Mouse (Mus musculus): ENCODE results near the gene Catsperg2. TPM values are rescaled to one million over a fixed set of nuclear protein-coding genes. Genes with fewer than 3 reads are reported as not detected.
"Not testable (repeated sequence)": the region's sequence is repeated elsewhere in the genome, so short reads cannot be mapped to it uniquely, and the experiment has no call there.

Gene Catsperg2
- 0.06 and 0.10 TPM in 2 replicates for polyA plus RNA-seq (2016; fragmentation: Nextera tagmentation; extraction: Ambion mirVana)

DNA sequence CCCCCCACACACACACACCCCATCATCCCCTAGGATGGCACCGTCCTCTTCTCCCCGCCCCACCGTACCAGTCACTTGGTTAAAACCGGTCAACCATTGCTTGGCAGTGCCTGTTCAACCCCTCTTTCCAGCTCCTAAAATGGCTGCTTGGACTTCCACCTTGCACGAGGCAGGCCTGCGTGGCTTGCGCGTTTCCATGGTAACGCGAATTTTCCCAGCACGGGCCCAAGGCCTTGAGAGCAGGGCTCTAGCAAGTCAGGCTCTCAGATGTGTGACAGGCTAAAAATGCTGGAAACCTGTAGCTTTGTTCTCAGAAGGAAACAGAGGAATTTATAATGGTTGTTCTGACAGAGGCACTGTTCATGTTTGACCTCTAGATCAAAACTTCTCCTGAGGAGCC is at the start of gene Catsperg2:
Catsperg2 (minus strand) TSS at position 173 of the 400 bp plus-strand sequence.
- WGBS = 74% methylated on average over 11 of the region's 11 CpGs
- not testable (repeated sequence) for H3K4me2 ChIP-seq; H3K9ac ChIP-seq; H3K9me3 ChIP-seq; ATAC-seq (ENCODE audit: low FRiP score); H3K4me3 ChIP-seq (replicated peaks); H3K27ac ChIP-seq; H3K36me3 ChIP-seq (replicated peaks); H3K27me3 ChIP-seq; H3K4me1 ChIP-seq

DNA sequence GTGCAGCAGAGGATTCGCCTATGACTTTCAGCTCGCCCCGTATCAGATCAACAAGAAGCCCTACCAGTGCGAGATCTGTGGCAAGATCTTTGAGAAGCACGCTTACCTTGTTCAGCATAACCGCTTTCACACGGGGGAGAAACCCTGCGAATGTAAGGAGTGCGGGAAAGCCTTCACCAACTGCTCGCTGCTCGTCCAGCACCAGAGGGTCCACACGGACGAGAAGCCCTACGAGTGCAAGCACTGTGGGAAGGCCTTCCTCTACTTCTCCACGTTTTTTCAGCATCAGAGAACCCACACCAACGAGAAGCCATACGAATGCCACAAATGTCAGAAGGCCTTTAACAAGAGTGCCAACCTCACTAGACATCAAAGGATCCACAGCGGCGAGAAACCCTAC is 49.7 kb upstream of the Catsperg2 start:
- Histone ChIP-seq H3K27me3 (no peaks in the 10 kb centered on the region), H3K27ac (no peak overlapping the region), H3K36me3 (replicated peaks) (peaks cover 69% of the 10 kb centered on the region), H3K4me1 (no peaks in the 10 kb centered on the region), H3K4me3 (replicated peaks) (no peak overlapping the region), H3K4me2 (no peak overlapping the region), H3K9ac (no peak overlapping the region), H3K9me3 (no peaks in the 10 kb centered on the region)
- no peak for ATAC-seq (ENCODE audit: low FRiP score)
- 96% methylated on average over 19 of the region's 19 CpGs for WGBS

DNA sequence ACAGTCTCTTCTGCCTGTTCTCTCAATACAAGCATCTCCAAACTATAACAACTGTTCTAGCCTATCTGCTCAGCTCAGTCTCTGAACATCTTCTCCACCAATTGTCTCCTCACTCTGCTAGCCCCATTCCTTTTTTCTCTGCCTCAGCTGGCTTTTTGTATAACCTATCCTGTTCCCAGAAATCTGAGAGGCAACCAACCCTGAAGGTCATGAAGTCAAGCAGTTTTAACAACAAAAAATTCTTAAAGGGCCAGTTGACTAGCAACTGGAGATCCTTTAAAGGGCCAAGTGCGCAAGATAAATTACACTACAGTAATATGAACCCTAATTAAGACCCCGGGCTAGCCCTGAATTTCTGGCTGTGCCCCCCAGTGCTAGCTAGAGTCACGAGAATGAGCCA is 47.5 kb upstream of the Catsperg2 start:
- 94% methylated on average over 3 of the region's 3 CpGs for WGBS
- no peak for ATAC-seq (ENCODE audit: low FRiP score)
- Histone ChIP-seq H3K27me3 (no peaks in the 10 kb centered on the region), H3K27ac (no peak overlapping the region), H3K9me3 (no peaks in the 10 kb centered on the region), H3K4me2 (no peak overlapping the region), H3K4me3 (replicated peaks) (no peak overlapping the region), H3K36me3 (replicated peaks) (peaks cover 70% of the 10 kb centered on the region), H3K4me1 (peaks cover 6% of the 10 kb centered on the region), H3K9ac (no peak overlapping the region)

DNA sequence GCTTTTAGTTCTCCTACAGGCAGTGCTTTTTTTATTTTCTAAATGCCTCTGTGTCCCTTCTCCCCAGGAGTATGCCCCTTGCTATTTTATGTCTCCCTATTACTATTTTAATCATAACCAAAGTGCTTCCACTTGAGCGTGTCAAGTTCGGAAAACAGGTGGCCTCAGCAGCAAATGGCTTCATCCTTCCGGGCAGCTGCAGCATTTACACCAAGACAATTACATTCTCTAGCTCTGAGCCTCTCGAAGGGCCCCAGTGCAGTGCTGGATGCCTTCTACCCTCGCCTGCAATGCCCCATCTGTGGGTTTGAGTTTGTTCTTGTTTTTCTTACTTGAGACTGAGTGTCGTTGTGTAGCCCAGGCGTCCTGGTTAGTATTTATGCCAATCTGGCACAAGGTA is 46.7 kb upstream of the Catsperg2 start:
- H3K9ac ChIP-seq = no peak overlapping the region
- H3K4me3 ChIP-seq (replicated peaks) = no peak overlapping the region
- peaks cover 61% of the 10 kb centered on the region for H3K36me3 ChIP-seq (replicated peaks)
- no peak overlapping the region for H3K27ac ChIP-seq
- 89% methylated on average over 7 of the region's 7 CpGs for WGBS
- no peaks in the 10 kb centered on the region for H3K9me3 ChIP-seq
- H3K27me3 ChIP-seq = no peaks in the 10 kb centered on the region
- ATAC-seq (ENCODE audit: low FRiP score) = no peak
- H3K4me2 ChIP-seq = no peak overlapping the region
- H3K4me1 ChIP-seq = peaks cover 11% of the 10 kb centered on the region

DNA sequence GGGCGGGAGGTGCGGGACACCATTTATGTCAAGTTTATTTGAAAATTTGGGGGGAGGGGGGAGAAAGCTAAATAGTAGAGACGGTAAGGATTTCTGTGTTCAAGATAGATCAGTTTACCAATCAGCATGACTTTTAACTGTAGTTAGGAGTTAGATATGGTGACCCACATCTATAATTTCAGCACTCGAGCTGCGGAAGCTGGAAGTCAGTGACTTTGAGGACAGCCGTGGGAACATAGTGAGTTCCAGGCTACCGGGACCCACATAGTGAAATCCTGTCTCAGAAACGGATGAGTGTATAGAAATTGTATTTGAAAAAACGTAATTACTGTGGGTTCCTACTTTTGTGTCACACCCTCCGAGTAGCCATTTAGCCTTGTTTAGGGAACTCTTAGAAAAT is 42.1 kb upstream of the Catsperg2 start:
- ATAC-seq (ENCODE audit: low FRiP score) = no peak

DNA sequence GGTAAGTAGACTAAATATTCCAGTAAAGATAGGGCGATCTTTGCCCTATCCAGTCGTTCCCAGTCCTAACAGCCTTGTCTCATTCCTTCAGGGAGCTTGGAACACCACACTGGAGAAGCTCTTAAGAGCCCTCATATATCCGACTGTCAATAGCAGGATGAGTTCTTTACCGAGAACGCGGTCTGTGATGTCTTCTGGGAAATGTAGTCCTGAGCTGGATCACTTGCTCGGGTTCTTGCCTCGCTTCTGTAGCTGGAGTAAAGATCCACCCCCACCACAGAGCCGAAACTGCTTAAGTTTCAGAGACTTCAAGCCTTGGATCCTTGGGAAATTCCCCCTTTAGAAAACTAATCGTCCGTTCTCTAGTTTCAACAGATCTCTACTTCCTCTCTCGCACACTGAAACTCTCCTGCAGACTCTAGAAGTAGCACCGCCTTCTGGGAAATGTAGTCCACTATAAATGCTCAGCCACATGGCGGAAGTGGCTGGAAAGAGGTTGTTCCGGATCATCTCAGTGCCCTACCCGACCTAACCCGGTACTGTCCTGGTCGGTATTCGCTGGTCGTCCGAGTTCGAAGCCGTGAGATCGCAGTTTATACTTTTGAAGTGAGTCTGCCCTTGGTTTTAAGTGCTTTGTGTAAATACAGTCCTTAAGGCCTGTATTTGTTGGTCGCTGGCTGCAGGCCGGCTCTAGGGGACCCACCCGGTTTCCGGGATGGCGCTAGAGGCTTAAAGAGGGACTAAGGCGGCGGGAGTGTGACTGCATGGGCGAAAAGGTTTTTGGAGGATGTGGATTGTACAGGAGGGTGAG is 41.5 kb upstream of the Catsperg2 start, which contains the start of gene Zfp84:
Zfp84 (plus strand) TSS at position 463 of the 811 bp plus-strand sequence.
- H3K27me3 ChIP-seq = no peaks in the 10 kb centered on the region
- H3K4me2 ChIP-seq = peak within 1 kb of the TSS; percentile 75
- peaks cover 11% of the 10 kb centered on the region for H3K36me3 ChIP-seq (replicated peaks)
- peak within 1 kb of the TSS; percentile 65; the same call in 1 of the 2 replicates for H3K27ac ChIP-seq
- H3K4me3 ChIP-seq (replicated peaks) = peak within 1 kb of the TSS; percentile 73
- H3K9me3 ChIP-seq = no peaks in the 10 kb centered on the region
- WGBS = under 1% methylated on average over 32 of the region's 32 CpGs
- peak; percentile 95 for ATAC-seq (ENCODE audit: low FRiP score)
- H3K9ac ChIP-seq = peak within 1 kb of the TSS; percentile 67
- peaks cover 20% of the 10 kb centered on the region for H3K4me1 ChIP-seq

More for the DNA sequence above, 42.1 kb upstream of the Catsperg2 start:
- Histone ChIP-seq H3K27me3 (no peaks in the 10 kb centered on the region), H3K27ac (no peak overlapping the region), H3K9ac (peak overlapping the region; percentile 67), H3K4me2 (peak overlapping the region; percentile 75), H3K4me1 (peaks cover 20% of the 10 kb centered on the region), H3K36me3 (replicated peaks) (peaks cover 18% of the 10 kb centered on the region), H3K9me3 (no peaks in the 10 kb centered on the region), H3K4me3 (replicated peaks) (peak overlapping the region; percentile 73)
- WGBS = 8% methylated on average over 10 of the region's 10 CpGs

DNA sequence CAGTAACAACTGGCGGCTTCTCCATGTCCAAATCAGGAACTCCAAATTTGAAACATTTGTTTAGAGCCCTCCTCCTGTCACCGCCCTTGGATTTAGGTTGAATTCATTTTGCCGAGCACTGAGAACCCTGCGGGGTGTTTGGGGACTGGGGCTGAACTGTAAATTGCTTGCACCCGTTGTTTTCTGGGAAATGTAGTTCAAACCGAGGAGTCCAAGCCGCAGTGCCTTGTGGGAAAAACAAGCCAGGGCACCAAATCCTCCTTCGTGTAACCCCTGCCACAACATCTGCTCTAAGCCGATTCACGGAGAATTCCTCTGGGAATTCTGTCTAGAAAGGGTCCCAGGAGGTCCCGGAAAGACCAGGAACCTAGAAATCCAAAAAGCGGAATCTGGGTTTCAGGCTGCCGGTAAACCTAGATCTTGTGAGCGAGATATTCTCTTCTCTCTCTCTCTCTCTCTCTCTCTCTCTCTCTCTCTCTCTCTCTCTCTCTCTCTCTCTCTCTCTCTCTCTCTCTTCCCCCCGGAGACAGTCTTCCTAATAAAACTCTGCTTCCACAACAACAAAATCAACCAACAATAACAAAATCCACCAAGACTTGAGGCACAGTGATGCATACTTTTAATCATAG is 40.3 kb upstream of the Catsperg2 start:
- H3K27ac ChIP-seq = peak overlapping the region; percentile 51

DNA sequence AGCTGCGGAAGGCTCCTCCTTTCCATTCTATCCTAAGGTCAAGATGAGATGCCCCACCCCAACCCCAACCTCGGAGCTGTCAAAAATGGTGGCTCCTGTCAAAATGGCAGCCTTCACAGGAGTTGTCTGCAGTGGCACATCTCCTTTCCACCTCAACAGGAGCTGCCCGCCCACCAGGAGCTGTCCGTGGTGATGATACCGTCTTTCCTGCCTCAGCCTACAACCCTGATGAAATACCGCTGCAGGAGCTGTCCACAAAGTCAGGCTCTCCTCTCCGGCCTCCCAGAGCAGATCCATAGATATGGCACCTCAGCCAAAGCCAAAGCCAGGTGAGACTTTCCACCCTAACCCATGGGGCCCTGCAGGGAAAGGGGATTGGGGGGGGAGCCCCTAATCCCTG is 37.9 kb upstream of the Catsperg2 start:
- no peak for ATAC-seq (ENCODE audit: low FRiP score)
- Histone ChIP-seq H3K9ac (no peak overlapping the region), H3K27ac (no peak overlapping the region), H3K36me3 (replicated peaks) (no peaks in the 10 kb centered on the region), H3K4me3 (replicated peaks) (no peak overlapping the region), H3K27me3 (no peaks in the 10 kb centered on the region), H3K9me3 (no peaks in the 10 kb centered on the region), H3K4me2 (no peak overlapping the region), H3K4me1 (peaks cover 17% of the 10 kb centered on the region)
- 79% methylated on average over 7 of the region's 7 CpGs for WGBS

More for the DNA sequence above, 40.3 kb upstream of the Catsperg2 start:
- ATAC-seq (ENCODE audit: low FRiP score) = peak; percentile 67
- 3% methylated on average over 15 of the region's 15 CpGs for WGBS
- no peaks in the 10 kb centered on the region for H3K9me3 ChIP-seq
- H3K4me3 ChIP-seq (replicated peaks) = peak overlapping the region; percentile 73
- H3K4me2 ChIP-seq = peak overlapping the region; percentile 75
- peaks cover 8% of the 10 kb centered on the region for H3K36me3 ChIP-seq (replicated peaks)
- H3K27me3 ChIP-seq = no peaks in the 10 kb centered on the region
- peak overlapping the region; percentile 56 for H3K9ac ChIP-seq
- peaks cover 20% of the 10 kb centered on the region for H3K4me1 ChIP-seq

DNA sequence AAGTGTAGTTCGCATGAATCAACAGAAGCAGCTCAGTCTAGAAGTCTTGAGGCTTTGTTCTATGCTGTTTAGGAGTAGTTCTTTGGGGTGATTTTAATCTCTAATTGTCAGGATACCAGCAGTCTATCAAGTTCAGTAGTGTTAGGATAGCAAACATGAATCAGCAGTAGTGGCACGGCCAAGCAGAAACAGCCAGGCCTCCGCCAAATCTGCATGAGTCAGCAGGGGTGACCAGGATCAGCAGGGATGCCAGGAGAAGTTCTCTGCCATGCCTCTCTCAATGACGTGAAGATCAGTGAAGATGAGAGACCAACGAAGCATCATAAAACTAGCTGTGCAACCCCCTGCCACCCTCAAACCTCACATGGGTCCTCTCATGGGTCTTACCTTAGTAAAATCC is 33.6 kb upstream of the Catsperg2 start:
- Histone ChIP-seq H3K36me3 (replicated peaks) (no peaks in the 10 kb centered on the region), H3K4me3 (replicated peaks) (no peak overlapping the region), H3K4me2 (no peak overlapping the region), H3K9me3 (0 out of 2 replicates have a peak, but pooled peaks cover 4% of the 10 kb centered on the region), H3K4me1 (no peaks in the 10 kb centered on the region), H3K27me3 (no peaks in the 10 kb centered on the region), H3K9ac (no peak overlapping the region), H3K27ac (no peak overlapping the region)
- 88% methylated on average over 5 of the region's 5 CpGs for WGBS
- ATAC-seq (ENCODE audit: low FRiP score) = no peak

DNA sequence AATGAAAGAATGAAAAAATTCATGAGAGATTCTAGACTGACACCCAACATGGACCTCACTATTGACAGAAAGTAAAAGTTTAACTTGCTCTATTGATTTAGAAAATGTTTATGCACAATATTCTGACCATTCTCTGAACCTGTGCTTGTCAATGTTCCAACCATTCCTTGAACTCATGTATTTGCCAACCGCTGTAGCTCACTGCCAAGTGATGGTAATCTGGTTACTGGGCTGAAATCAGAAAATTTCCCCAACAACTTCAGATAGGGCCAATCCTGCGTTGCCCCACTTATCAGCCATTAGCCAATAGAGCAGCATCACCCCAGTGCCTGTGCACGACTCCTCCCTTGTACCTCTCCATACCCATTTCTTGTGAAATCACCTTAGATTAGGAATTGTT is 15.4 kb upstream of the Catsperg2 start:
- no peak overlapping the region for H3K9ac ChIP-seq
- H3K4me3 ChIP-seq (replicated peaks) = no peak overlapping the region
- H3K36me3 ChIP-seq (replicated peaks) = no peaks in the 10 kb centered on the region
- no peaks in the 10 kb centered on the region for H3K27me3 ChIP-seq
- no peak overlapping the region for H3K4me2 ChIP-seq
- no peaks in the 10 kb centered on the region for H3K4me1 ChIP-seq
- H3K27ac ChIP-seq = no peak overlapping the region
- H3K9me3 ChIP-seq = no peaks in the 10 kb centered on the region
- 81% methylated on average over 3 of the region's 3 CpGs for whole genome bisulfite sequencing
- no peak for ATAC-seq (ENCODE audit: low FRiP score)

DNA sequence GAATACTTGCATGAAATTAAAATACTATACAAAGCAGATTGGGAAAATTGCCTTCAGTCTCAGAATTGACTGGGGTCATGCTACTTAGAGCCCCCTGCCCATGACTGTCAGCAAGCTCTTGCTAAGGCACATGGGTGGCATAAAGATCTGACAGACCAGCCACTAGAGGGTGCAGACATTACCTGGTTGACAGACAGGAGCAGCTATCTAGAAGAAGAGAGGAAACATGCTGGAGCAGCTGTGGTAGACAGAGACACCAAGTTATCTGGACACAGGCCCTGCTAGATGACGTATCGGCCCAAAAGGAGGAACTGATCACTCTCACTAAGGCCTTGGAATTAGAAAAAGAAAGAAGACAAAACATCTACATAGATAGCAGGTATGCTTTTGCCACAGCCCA is 1.2 kb upstream of the Catsperg2 start:
- Histone ChIP-seq H3K36me3 (replicated peaks) (no peaks in the 10 kb centered on the region), H3K4me2 (no peak overlapping the region), H3K9ac (no peak overlapping the region), H3K4me3 (replicated peaks) (no peak overlapping the region), H3K27ac (no peak overlapping the region), H3K27me3 (no peaks in the 10 kb centered on the region), H3K4me1 (no peaks in the 10 kb centered on the region), H3K9me3 (peaks cover 6% of the 10 kb centered on the region; the same call in 1 of the 2 replicates)
- 81% methylated on average over 2 of the region's 2 CpGs for WGBS
- ATAC-seq (ENCODE audit: low FRiP score) = no peak

DNA sequence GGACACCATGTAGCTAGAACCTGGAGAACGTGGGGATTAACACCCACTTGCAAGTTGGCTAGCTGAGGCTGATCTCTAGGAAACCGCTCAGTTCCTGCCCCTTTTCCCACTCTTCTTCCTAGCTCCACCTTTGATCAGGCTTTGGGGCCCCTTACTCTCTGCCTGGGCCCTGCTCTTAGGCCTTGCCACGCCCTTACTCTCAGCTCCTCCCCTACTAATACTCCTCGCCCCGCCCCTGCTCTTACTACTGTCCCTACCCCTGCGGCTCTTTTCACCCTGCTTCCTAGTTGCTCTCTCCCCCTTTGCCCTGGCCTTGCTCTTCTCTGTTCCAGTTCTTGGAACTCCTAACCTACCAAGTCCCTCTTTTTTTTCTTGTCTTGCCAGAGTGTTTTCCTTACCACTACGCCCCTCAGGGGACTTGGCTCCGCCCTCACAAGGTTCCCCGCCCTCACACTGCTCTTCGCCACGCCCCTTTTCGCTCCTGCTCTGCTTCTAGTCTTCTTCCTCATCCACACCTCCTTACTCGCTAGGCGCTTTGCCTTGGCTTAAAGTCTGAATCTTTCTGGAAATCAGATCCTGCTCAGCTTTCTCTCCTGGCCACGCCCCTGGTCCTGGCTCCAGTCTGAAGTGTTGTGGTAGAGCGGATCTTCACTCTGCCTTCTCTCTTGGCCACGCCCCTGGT is 1.2 kb downstream of the Catsperg2 start:
- not testable (repeated sequence) for H3K9ac ChIP-seq; H3K27me3 ChIP-seq; H3K36me3 ChIP-seq (replicated peaks); H3K27ac ChIP-seq; ATAC-seq (ENCODE audit: low FRiP score); H3K4me3 ChIP-seq (replicated peaks); H3K4me1 ChIP-seq; H3K4me2 ChIP-seq; H3K9me3 ChIP-seq
- 42% methylated on average over 17 of the region's 17 CpGs for whole genome bisulfite sequencing

Measured in forebrain, embryonic 12.5 days (tissue).